Mouse (Mus musculus) left cerebral cortex, adult 18-20 months (tissue): ENCODE measurements around the gene Aoc1. TPM values are rescaled to one million over a fixed set of nuclear protein-coding genes. Genes with fewer than 3 reads are reported as not detected.
"Not testable (repeated sequence)": the region's sequence is repeated elsewhere in the genome, so short reads cannot be mapped to it uniquely, and the experiment has no call there.

Experiments used
- DNase-seq, 2 experiments: peaks; one replicate each; pipeline ENCODE4 v3.0.0; 2021 to 2022; ENCODE audit warnings: low spot score in 2 of 2, mixed read lengths in 1 of 2
- total RNA-seq, 2 experiments: library from RNA; stranded (reverse); gene quantifications; 2 replicates each; pipeline ENCODE4 v1.2.3; 2021

Gene Aoc1
- total RNA-seq, 2 experiments from 2014 or later: not detected

DNA sequence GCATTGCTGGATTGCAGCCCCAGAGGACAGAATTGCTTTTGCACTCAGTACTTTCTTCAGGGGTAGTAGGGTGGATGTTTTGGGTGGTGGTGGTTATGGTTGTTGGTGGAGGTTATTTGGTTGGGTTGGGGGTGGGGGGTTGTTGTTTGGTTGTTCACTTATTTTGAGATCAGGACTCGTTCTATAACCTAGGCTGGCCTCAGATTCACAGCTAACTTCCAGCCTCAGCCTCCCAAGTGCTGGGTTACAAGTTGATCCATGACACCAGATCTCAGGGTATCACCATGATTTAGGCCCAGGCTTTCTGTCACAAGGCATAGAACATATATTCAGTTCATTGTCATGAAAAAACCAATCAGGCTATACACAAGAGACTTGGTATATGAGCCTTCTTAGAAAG, 11.8 kb upstream of the Aoc1 start:
- DNase-seq: no peak

GRCm38 (mm10) chr6:48861616-48862280, 10.9 kb upstream of the Aoc1 start:
- DNase-seq: no peak

DNA sequence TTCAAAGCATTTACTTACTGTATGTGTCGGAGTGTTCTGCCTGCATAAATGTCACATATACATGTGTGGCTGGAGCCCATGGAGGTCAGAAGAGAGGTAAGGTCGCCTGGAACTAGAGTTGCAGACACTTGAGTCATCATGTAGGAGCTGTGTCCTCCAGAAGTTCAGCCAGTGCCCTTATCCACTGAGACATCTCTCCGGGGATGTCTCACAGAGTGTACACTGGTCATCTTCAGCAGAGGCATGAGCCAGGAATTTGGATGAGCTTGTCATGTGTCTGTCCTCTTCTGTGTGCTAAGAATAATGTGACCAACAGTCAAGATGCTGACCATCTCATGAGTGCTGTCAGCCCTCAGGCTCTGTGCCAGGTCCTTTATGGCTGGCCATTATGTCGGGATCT, 9.9 kb upstream of the Aoc1 start:
- no peak for DNase-seq

DNA sequence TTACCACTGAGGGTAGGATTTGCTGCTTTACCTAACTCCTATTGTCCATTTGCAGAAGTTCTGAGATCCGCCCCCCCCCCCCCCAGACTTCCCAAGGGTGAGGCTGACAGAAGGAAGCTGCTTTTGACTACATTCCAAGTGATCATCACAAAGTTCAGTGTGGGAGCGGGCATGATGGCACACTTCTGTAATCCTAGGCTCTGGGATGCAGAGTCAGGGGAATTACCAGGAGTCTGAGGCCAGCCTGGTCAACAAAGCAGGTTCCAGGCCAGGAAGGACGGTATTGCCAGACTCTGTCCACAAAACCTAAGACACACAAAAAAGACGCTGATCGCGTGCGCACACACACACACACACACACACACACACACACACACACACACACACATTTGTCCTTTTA, 9.2 kb upstream of the Aoc1 start:
- DNase-seq: no peak

GRCm38 (mm10) chr6:48864181-48864580, 8.5 kb upstream of the Aoc1 start:
- DNase-seq: no peak

DNA sequence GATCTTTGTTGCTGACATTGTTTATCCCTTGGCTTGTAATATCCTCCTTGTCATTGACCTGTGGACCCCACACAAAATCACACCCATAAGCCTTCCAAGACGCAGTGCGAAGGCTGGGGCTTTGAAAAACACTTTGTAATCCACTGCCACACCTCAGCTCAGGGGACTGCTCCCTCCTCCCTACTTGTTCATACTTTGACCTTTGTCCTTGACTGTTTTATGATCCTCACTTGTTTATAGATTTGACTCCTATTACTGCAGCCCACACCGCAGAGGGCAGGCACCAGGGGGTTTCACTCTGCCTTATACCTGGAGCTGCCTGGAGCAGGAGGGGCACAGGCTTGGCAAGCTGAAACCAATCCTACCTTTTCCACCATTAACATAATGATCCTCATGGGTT, 8.0 kb upstream of the Aoc1 start:
- no peak for DNase-seq

DNA sequence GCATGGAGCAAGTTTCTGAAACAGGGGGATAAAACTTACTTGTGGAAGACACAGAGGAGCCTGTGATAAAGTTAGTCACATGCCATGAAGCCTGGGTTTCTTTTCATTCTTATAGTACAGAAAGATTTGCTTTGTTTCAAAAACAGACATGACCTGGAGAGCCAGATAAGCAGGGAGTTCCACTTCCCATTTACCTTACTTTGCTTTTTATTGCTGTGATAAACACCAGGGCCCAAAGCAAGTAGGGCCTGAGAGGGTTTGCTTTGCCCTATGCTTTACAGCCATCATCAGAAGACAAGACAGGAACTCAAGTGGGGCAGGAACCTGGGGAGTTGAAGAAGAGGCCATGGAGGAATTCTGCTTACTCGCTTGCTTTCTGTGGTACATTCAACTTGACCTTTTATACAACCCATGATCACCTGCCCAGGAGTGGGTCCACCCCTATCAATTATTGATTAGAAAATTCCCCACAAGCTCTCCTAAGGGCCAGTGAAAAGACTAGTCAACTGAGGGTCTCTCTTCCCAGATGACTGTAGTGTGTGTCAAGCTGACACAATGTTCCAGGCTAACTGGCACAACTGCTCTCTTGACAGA, 7.4 kb upstream of the Aoc1 start:
- DNase-seq: no peak

GRCm38 (mm10) chr6:48866355-48866950, 6.2 kb upstream of the Aoc1 start:
- DNase-seq: not testable (repeated sequence)

DNA sequence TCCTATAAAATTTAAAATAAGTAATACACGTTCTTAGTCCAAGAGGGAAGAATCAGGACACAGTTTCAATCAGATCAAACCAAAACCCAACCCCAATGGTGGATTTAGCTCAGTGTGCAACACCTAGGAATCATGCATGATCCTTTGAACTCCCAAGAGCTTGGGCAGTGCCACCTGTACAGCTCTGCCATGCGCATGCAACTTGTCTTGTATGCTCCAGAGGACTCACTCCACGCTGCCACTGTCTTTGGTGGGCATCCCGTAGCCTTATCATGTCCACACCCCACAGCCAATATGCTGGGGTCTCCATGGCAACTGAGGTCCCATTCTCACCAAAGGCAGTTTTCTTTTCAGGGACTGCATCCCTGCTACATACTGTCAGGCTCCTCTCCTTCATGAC, 5.5 kb upstream of the Aoc1 start:
- no peak for DNase-seq

- no peak for DNase-seq
These were observed 2.9 kb upstream of the Aoc1 start for GRCm38 (mm10) chr6:48869774-48870173.

GRCm38 (mm10) chr6:48874576-48874975, 1.9 kb downstream of the Aoc1 start:
- no peak for DNase-seq

GRCm38 (mm10) chr6:48875515-48875914, 2.8 kb downstream of the Aoc1 start:
- DNase-seq: no peak

GRCm38 (mm10) chr6:48876510-48877135, 3.9 kb downstream of the Aoc1 start:
- DNase-seq: peak; percentile 16 to 55

DNA sequence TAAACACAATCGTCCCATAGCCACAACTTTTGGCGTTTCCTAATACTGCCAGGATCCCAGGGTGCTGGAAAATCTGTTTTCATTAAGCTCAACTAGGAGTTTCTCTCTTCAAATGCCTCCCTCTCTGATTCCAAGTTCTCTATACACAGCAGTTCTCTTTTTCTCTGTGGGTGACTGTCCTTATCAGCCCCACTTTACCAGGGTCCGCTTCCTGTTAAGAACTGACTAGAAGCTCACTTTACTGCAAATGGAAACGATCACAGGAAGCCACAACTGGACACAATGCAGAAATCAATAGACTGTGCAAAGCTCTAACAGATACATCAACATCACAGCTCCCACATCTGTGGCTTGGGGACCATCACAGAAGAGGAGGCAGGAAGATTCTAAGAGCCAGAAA, 21.5 kb downstream of the Aoc1 start:
- no peak for DNase-seq

GRCm38 (mm10) chr6:48894938-48895818, 22.5 kb downstream of the Aoc1 start:
- DNase-seq: no peak

DNA sequence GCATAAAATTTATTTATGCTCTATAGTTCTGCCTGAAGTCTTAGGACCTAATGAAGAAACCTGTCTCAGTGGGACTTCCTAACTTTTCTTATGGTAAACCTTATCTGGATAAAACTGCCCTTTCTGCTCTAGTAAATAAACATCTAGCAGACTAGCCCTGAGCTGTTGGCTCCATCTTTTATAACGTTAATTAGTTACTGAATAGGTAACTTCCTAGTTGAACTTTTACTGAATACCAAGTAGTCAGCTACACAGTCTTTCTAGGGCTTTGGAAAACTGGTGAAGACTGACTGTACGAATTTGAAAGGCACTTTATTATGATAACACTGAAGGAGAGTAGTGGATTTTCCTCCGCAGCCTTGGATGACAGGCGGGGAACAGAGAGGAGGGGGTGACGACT, 23.2 kb downstream of the Aoc1 start:
- no peak for DNase-seq

DNA sequence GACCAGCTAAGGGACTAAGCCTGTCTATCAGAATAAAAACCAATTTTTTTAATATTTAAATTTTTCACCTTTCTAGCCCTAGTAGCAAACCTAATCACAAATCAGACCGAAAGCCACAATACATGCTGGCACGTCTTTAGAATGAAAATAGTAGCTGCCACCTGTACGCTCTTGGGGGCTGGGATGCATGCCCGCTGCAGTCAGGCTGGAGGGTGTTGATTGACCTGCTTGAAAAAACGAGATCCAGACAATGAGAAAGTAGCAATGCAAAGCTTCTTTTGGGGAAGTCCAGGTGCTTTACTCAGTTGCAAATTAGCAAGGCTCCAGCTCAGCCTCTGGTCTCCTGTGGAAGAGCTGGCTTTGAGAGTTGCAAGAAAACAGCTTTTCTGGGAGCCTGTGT, 24.3 kb downstream of the Aoc1 start:
- no peak for DNase-seq

DNA sequence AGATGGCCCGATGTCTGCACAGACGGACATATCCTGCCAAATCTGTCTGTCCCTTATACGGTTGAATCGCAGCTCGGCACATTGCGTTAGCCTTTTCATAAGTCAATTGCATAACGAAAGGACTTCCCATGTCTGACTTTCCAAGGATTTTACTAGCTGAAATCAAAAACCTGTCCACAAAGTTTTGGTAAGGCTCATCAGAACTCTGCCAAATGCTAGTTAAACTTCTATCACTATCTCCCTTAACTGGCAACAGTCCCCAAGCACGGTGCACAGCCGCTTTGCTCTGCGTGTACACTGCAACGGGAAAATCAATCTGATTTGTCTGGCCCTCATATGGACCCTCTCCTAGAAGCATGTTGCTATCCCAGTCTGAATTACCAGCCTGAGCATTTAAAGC, 28.6 kb downstream of the Aoc1 start:
- not testable (repeated sequence) for DNase-seq

DNA sequence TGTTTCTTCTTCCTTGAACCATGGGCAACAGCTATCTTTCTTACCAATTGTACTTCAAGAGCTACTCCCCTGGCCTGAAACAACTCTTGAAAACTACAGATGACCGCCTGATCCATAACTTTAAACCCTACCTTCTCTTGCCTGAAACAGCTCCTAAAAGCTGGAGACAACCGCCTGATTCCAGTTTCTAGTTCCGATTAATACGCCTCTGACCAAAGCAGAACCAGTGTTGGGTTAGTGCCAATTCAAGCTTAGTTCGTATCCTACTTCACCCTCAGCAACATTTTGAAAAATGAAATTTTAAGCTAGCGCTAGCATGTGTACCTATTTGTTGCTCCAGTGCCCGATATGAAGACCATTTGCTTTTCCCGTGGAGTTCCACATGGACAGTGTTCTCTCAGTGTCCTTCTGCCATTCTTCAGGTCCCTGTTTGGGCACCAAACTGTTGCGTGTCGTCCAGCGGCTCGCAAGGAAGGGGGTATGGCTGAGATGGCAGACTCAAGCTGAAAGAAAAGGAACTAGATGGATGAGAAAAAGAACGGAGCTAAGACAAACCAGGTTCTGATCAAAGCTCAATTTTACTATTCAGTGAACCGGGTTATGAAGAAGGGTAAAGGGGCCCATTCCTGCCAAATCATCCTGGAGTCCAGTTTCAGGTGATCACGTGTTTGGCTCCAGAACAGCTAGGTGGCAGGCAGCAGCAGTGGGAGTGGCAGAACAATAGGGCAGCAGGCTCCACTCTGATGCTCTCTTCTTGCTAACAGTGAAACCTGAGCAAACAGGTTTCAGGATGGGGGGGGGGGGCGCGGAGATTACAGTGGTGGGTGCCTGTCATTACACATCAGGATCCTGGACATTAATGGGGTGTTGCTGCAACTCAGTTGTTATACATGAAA, 30.1 kb downstream of the Aoc1 start:
- no peak for DNase-seq

GRCm38 (mm10) chr6:48903437-48903836, 30.7 kb downstream of the Aoc1 start:
- no peak for DNase-seq
